Mouse (Mus musculus) liver, embryonic 16.5 days (tissue): Measurements from ENCODE around the gene Plb1. TPM values are rescaled to one million over a fixed set of nuclear protein-coding genes. Genes with fewer than 3 reads are reported as not detected.
A peak's percentile ranks its signal among the peaks of the same experiment; 100 is the strongest.

Experiments
- ATAC-seq: fragments of 200-750 bp; cut with Nextera tagmentation; 2 replicates; pipeline ENCODE4 v1.8.0; 2017; ENCODE audit warnings: low read depth, mild to moderate bottlenecking, moderate number of reproducible peaks, moderate library complexity
- H3K27ac ChIP-seq: fragments of 300-500 bp; sonication (generic); 2 replicates; pipeline ENCODE4 v1.5.1; 2014; ENCODE audit warnings: mild to moderate bottlenecking, low read length
- H3K27me3 ChIP-seq: fragments of 300-500 bp; sonication (generic); 2 replicates; pipeline ENCODE4 v1.6.1; 2014; ENCODE audit warnings: low read depth, low read length, mixed read lengths; ENCODE audit not compliant: control insufficient read depth, insufficient read depth
- H3K36me3 ChIP-seq: fragments of 300-500 bp; sonication (generic); 2 replicates; pipeline ENCODE4 v1.6.1; 2014; ENCODE audit warnings: mild to moderate bottlenecking; ENCODE audit not compliant: control insufficient read depth, insufficient read depth
- H3K4me1 ChIP-seq: fragments of 300-500 bp; sonication (generic); 2 replicates; pipeline ENCODE4 v1.6.1; 2014; ENCODE audit warnings: low read depth, low read length, mixed read lengths; ENCODE audit not compliant: control insufficient read depth
- H3K4me2 ChIP-seq: fragments of 300-500 bp; sonication (generic); 2 replicates; pipeline ENCODE4 v1.6.1; 2014; ENCODE audit warnings: low read depth, low read length, mixed read lengths
- H3K4me3 ChIP-seq: fragments of 300-500 bp; sonication (generic); 2 replicates; pipeline ENCODE4 v1.5.1; 2014; ENCODE audit warnings: low read depth, mild to moderate bottlenecking, low read length
- H3K9ac ChIP-seq: fragments of 300-500 bp; sonication (generic); 2 replicates; pipeline ENCODE4 v1.6.1; 2014; ENCODE audit warnings: low read depth, low read length
- H3K9me3 ChIP-seq: fragments of 300-500 bp; sonication (generic); replicated peaks from 2 replicates; pipeline ENCODE4 v1.6.1; 2016; ENCODE audit warnings: low read length; ENCODE audit not compliant: control insufficient read depth
- WGBS: fragments of 180-500 bp; shearing (Covaris S2); extraction: QIAGEN DNeasy Blood & Tissue Kit; methylation state at CpG from one replicate; pipeline ENCODE4 v1.1.7; 2014; ENCODE audit not compliant: insufficient replicate concordance; 5-methylcytosine and 5-hydroxymethylcytosine counted together
- polyA plus RNA-seq: library from polyadenylated mRNA; unstranded; fragments of >200 nt; fragmentation: Nextera tagmentation; extraction: Ambion mirVana; gene quantifications from 2 replicates; pipeline ENCODE4 v1.2.1, GENCODE M21; 2015

The Plb1 gene
- polyA plus RNA-seq: 0.32 and 0.35 TPM in 2 replicates

DNA sequence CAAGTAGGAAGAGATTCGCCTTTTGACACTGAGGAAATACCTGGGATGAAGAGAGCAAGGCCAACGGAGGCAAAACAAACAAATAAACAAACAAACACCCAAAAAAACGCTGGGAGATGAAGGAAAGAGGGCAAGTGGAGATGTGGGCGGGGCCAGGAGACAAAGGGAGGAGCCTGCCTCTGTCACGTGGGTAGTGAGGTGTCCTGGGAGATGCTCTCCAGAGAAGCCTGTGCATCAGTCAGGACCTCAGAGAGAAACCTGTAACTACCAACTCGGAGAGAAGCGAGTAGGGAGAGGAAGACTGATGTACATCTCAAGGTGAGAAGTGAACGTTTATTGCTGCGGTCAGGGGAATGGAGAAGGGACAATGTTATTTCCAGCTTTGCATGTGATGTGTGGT, at the start of gene Plb1:
Plb1 (plus strand) TSS at position 235 of the 400 bp plus-strand sequence.
- H3K9ac ChIP-seq: no peak within 1 kb of the TSS
- H3K27ac ChIP-seq: no peak within 1 kb of the TSS
- no peak for ATAC-seq
- H3K4me2 ChIP-seq: no peak within 1 kb of the TSS
- H3K36me3 ChIP-seq: no peaks in the 10 kb centered on the region
- WGBS: 59% methylated on average over 9 of the region's 9 CpGs
- no peak within 1 kb of the TSS for H3K4me3 ChIP-seq
- H3K9me3 ChIP-seq: no peaks in the 10 kb centered on the region
- no peaks in the 10 kb centered on the region for H3K4me1 ChIP-seq
- no peaks in the 10 kb centered on the region for H3K27me3 ChIP-seq

DNA sequence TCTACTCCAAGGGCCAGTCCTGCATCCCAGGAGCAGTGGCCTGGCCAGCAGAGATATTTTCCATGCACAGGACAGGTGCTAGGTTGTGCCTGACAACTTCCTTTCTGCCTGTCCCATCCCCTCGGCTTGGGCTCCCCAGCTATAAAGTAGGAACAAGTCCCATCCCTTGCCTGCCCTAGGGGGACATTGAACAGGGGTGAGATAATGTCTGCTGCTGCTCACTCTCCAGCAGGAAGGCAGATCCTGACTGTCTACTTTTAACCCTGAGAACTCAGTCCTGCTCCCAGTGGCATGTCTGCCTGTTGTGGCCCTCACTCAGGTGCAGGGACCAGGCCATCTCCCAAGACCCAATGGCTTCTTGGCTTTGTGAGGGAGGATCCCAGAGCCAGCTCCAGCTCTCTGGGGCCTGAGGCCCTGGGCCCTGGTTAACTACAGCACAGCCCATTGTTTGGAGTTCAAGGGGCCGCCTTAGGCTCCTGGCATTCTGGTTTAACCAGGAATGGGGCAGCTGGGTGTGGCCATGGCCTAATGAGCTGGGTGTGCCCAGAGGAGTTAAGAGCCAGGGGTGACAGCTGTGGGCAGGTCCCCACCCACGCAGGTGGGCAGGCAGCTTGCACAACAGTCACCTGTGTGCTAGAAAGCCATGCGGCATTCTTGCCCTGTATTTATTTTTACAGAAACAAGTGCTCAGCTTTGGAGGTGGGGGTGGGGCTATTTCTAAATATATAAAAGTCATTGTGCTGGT, 49.5 kb upstream of the Plb1 start:
- ATAC-seq: no peak
- H3K27ac ChIP-seq: no peak overlapping the region
- no peaks in the 10 kb centered on the region for H3K36me3 ChIP-seq
- WGBS: 61% methylated on average over 4 of the region's 4 CpGs
- no peak overlapping the region for H3K4me2 ChIP-seq
- H3K9ac ChIP-seq: no peak overlapping the region
- H3K9me3 ChIP-seq: no peaks in the 10 kb centered on the region
- H3K4me1 ChIP-seq: no peaks in the 10 kb centered on the region
- no peak overlapping the region for H3K4me3 ChIP-seq
- H3K27me3 ChIP-seq: no peaks in the 10 kb centered on the region

DNA sequence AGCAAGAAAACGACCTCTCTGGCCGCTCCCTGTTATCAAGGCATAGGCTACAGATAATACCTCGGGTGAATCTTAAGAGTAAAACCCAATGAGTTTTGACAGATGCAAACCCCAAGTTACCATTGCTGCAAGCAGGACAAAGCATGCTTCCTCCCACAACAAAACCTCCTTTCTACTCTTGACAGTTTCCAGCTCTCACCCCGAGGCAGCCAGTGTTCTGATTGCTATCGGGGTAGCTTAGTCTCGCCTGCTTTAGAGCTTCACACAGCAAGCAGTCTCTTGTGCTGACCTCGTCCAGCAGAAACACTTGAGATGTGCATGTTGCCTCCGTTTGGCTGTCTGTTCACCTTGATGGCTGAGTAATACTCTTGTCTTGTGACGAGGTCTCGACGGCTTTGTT, 44.8 kb upstream of the Plb1 start:
- Histone ChIP-seq H3K9ac (no peak overlapping the region), H3K4me1 (no peaks in the 10 kb centered on the region), H3K4me3 (no peak overlapping the region), H3K27me3 (no peaks in the 10 kb centered on the region), H3K9me3 (no peaks in the 10 kb centered on the region), H3K36me3 (no peaks in the 10 kb centered on the region), H3K4me2 (no peak overlapping the region), H3K27ac (no peak overlapping the region)
- ATAC-seq: no peak
- WGBS: 57% methylated on average over 11 of the region's 11 CpGs

DNA sequence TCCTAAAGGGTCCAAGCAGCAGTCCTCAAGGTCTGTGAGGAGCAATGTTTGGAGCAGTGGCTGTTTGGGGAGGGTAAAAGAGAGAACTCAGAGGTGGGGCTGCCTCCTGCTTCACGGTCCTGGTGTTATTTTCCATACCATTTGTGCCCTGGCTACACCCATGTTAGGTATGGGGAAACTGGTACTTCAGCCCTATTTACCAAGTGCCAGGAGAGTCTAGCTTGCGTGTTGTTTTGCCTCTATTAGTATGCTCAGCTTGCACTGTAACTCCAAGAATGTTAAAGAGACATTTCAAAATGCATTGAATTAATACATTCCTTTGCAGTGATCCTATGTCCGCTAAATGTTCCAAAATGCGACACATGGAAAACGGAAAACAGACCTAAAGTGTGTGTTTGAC, 41.2 kb upstream of the Plb1 start:
- H3K4me1 ChIP-seq: no peaks in the 10 kb centered on the region
- no peak overlapping the region for H3K4me2 ChIP-seq
- no peaks in the 10 kb centered on the region for H3K36me3 ChIP-seq
- 72% methylated on average over 5 of the region's 5 CpGs for WGBS
- no peak overlapping the region for H3K9ac ChIP-seq
- H3K27ac ChIP-seq: no peak overlapping the region
- H3K9me3 ChIP-seq: no peaks in the 10 kb centered on the region
- no peak for ATAC-seq
- no peak overlapping the region for H3K4me3 ChIP-seq
- H3K27me3 ChIP-seq: no peaks in the 10 kb centered on the region

DNA sequence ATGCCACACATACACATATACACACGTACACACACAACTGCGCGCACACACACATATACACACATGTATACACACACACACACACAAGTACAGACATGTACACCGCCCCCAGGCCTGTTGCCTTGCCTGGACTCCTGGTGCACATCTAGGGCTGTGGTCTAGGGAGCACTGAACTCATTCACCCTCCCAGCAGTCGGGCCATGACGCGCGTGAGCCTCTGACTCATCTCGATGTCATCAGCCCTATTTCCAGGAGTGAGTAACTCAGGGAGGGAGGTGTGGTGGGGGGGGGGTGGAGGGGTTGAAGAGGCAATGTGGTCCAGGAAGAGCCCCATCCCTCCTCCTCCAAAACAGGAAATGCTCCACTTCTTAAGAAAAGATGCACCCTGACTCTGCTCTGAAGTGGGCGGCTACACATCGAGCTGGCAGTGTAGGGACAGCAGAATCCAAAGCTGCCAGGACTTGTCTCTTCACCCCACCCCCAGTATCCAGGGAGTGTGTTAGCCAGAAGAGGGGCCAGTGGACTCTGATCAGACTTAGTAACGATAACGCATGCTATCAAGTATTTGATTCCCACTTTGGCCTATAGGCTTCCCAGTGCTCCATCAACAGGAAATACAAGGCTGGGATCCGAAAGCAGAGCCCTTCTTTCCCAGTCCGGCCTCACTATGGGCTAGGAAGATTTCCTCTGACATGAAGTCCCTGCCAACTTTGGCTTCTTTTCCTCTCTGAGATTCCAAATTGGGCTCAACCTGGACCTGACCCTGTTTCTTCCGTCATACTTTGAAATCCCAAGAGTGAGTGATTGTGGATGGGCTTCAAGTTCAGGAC, 40.3 kb upstream of the Plb1 start:
- 65% methylated on average over 16 of the region's 16 CpGs for WGBS
- no peak overlapping the region for H3K4me3 ChIP-seq
- no peak for ATAC-seq

DNA sequence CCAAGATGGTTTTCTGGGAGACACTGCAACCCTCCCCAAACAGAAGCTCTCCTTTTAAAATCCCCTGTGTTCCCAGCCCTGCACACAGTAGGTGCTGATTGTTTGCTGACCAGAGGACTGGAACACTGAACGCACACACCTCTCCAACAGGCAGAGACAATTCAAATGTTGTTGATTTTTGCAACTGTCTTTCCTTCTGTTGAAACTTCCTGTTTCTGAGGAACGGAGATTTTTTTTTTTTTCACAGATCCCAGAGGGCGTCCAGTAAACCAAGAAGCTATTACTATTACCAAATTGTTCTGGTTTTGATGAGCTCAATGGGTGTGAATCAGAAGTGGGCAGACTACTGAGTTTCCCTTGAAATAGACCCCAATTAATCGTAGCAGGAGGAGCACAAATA, 38.3 kb upstream of the Plb1 start:
- H3K9ac ChIP-seq: no peak overlapping the region
- H3K27ac ChIP-seq: no peak overlapping the region
- no peak overlapping the region for H3K4me3 ChIP-seq
- H3K4me2 ChIP-seq: no peak overlapping the region
- no peaks in the 10 kb centered on the region for H3K27me3 ChIP-seq
- no peak for ATAC-seq
- WGBS: 26% methylated on average over 4 of the region's 4 CpGs
- H3K4me1 ChIP-seq: no peaks in the 10 kb centered on the region
- no peaks in the 10 kb centered on the region for H3K36me3 ChIP-seq
- H3K9me3 ChIP-seq: no peaks in the 10 kb centered on the region

More for the DNA sequence above, 40.3 kb upstream of the Plb1 start:
- no peaks in the 10 kb centered on the region for H3K9me3 ChIP-seq
- H3K27ac ChIP-seq: no peak overlapping the region
- no peaks in the 10 kb centered on the region for H3K36me3 ChIP-seq
- H3K9ac ChIP-seq: no peak overlapping the region
- no peaks in the 10 kb centered on the region for H3K27me3 ChIP-seq
- no peak overlapping the region for H3K4me2 ChIP-seq
- no peaks in the 10 kb centered on the region for H3K4me1 ChIP-seq

DNA sequence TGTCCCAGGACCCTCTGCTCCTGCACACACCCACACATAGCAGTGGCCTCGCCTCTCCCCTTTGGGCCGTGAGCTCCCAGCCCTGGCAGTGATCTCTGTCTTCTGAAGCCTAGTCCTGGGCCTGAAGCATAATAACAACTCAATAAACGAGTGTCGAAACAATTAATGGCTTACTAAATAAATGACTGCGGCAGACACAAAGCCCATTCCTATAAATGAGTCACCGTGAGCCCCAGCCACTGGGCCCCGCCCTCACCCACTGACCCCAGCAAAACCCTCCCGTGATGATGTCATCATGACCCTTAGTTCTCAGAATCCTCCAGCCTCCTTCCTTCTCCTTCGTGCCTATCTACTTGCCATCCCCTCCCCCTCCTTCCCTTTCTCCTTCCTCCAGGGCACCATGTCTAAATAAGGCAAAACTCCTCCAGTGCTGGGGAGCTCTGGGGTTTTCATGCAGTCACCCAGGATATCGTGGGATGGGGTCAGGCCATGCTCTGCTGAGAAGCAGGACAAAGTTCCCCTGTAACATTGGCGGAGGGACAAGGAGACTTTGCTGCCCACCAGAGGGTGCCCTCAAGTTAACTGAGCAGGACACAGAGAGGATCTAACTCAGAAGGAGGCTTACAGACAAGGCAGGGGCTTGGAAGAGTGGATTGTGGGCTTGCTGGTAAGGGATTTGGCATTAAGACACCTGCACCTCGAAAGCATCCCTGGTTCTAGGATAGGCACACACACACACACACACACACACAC, 36.5 kb upstream of the Plb1 start:
- no peaks in the 10 kb centered on the region for H3K36me3 ChIP-seq
- 35% methylated on average over 12 of the region's 12 CpGs for WGBS
- no peak overlapping the region for H3K27ac ChIP-seq
- H3K4me1 ChIP-seq: no peaks in the 10 kb centered on the region
- no peak overlapping the region for H3K9ac ChIP-seq
- no peak for ATAC-seq
- H3K9me3 ChIP-seq: no peaks in the 10 kb centered on the region
- no peak overlapping the region for H3K4me3 ChIP-seq
- no peak overlapping the region for H3K4me2 ChIP-seq
- H3K27me3 ChIP-seq: no peaks in the 10 kb centered on the region

DNA sequence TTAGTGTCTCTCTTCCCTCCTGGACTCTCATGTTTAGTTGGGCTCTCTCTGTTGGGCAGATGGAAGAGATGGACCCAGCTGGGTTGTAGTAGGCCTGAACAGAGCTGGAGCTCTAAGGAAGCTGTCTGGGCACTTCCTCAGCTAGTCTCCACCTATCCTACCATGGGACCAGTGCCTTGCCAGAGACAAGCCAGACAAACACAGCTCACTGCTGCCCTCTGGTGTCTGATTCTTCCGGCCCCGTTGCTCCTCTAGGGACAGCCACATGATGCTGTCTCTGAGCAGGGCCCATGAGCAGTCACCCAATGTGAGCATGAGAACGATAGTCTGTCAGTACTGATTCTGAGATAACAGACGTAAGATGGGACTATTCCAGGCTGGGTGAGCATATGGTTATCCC, 34.8 kb upstream of the Plb1 start:
- no peak overlapping the region for H3K4me2 ChIP-seq
- H3K9ac ChIP-seq: no peak overlapping the region
- no peaks in the 10 kb centered on the region for H3K9me3 ChIP-seq
- no peak overlapping the region for H3K27ac ChIP-seq
- WGBS: 10% methylated on average over 4 of the region's 4 CpGs
- H3K4me1 ChIP-seq: no peaks in the 10 kb centered on the region
- no peaks in the 10 kb centered on the region for H3K27me3 ChIP-seq
- ATAC-seq: peak; percentile 61
- no peaks in the 10 kb centered on the region for H3K36me3 ChIP-seq
- H3K4me3 ChIP-seq: no peak overlapping the region
